Mouse (Mus musculus) intestine, embryonic 14.5 days (tissue): Measurements from ENCODE around the gene S100a5. TPM values are rescaled to one million over a fixed set of nuclear protein-coding genes. Genes with fewer than 3 reads are reported as not detected.

ENCODE experiments used
- ATAC-seq: fragments of 200-750 bp; cut with Nextera tagmentation; replicated peaks from 2 replicates; pipeline ENCODE4 v1.8.0; 2017; ENCODE audit warnings: low read depth, moderate number of reproducible peaks, moderate TSS enrichment, moderate library complexity; ENCODE audit not compliant: low FRiP score, low TSS enrichment
- DNase-seq: peaks from one replicate; pipeline ENCODE4 v3.0.0-alpha.2; 2018; ENCODE audit warnings: low spot score
- H3K27ac ChIP-seq: fragments of 300-500 bp; sonication (generic); 2 replicates; pipeline ENCODE4 v1.5.1; 2014; ENCODE audit warnings: low read depth, mild to moderate bottlenecking, control low read depth
- H3K27me3 ChIP-seq: fragments of 300-500 bp; sonication (generic); replicated peaks from 2 replicates; pipeline ENCODE4 v1.6.1; 2014; ENCODE audit warnings: low read length, control low read depth; ENCODE audit not compliant: control insufficient read depth, insufficient read depth
- H3K36me3 ChIP-seq: fragments of 300-500 bp; sonication (generic); 2 replicates; pipeline ENCODE4 v1.6.1; 2014; ENCODE audit warnings: low read length, control low read depth; ENCODE audit not compliant: control insufficient read depth, insufficient read depth
- H3K4me1 ChIP-seq: fragments of 300-500 bp; sonication (generic); replicated peaks from 2 replicates; pipeline ENCODE4 v1.6.1; 2014; ENCODE audit warnings: low read length, control low read depth, mixed read lengths; ENCODE audit not compliant: control insufficient read depth, insufficient read depth
- H3K4me2 ChIP-seq: fragments of 300-500 bp; sonication (generic); 2 replicates; pipeline ENCODE4 v1.6.1; 2014; ENCODE audit warnings: low read length
- H3K4me3 ChIP-seq: fragments of 300-500 bp; sonication (generic); 2 replicates; pipeline ENCODE4 v1.5.1; 2014; ENCODE audit warnings: low read depth, low read length, control low read depth, mixed read lengths
- H3K9ac ChIP-seq: fragments of 300-500 bp; sonication (generic); 2 replicates; pipeline ENCODE4 v1.6.1; 2014; ENCODE audit warnings: mild to moderate bottlenecking, low read length
- H3K9me3 ChIP-seq: fragments of 300-500 bp; sonication (generic); 2 replicates; pipeline ENCODE4 v1.6.1; 2016; ENCODE audit warnings: low read length, control low read depth; ENCODE audit not compliant: control insufficient read depth
- WGBS: fragments of 180-500 bp; shearing (Covaris S2); extraction: QIAGEN DNeasy Blood & Tissue Kit; methylation state at CpG from one replicate; pipeline ENCODE4 v1.1.7; 2014; 5-methylcytosine and 5-hydroxymethylcytosine counted together
- polyA plus RNA-seq: library from polyadenylated mRNA; unstranded; fragments of >200 nt; fragmentation: Nextera tagmentation; extraction: Ambion mirVana; gene quantifications from 2 replicates; pipeline ENCODE4 v1.2.1, GENCODE M21; 2014

S100a5 gene
- polyA plus RNA-seq, 1 experiment from 2014 or later: 8.6 TPM

- WGBS: 66% methylated on average over 7 of the region's 7 CpGs
- no peaks in the 10 kb centered on the region for H3K27me3 ChIP-seq
- no peak overlapping the region for H3K9ac ChIP-seq
- H3K36me3 ChIP-seq: no peaks in the 10 kb centered on the region
- no peaks in the 10 kb centered on the region for H3K9me3 ChIP-seq
- H3K4me3 ChIP-seq: peak overlapping the region; percentile 30
- DNase-seq: no peak
- peaks cover 7% of the 10 kb centered on the region for H3K4me1 ChIP-seq
- peak overlapping the region; percentile 17; the same call in 1 of the 2 replicates for H3K27ac ChIP-seq
- peak overlapping the region; percentile 72 for H3K4me2 ChIP-seq
- ATAC-seq: no peak
Measured at GRCm38 (mm10) chr3:90613461-90614147, 5.3 kb downstream of the S100a5 start.

- 85% methylated on average over 6 of the region's 6 CpGs for WGBS
- ATAC-seq (no peak), DNase-seq (no peak)
- Histone ChIP-seq H3K36me3 (no peaks in the 10 kb centered on the region), H3K27ac (peak overlapping the region; percentile 48), H3K9me3 (no peaks in the 10 kb centered on the region), H3K27me3 (no peaks in the 10 kb centered on the region), H3K4me2 (peak overlapping the region; percentile 3; the same call in 1 of the 2 replicates), H3K4me3 (no peak overlapping the region), H3K9ac (no peak overlapping the region), H3K4me1 (peaks cover 7% of the 10 kb centered on the region)
Measured at GRCm38 (mm10) chr3:90614148-90614530, 5.8 kb downstream of the S100a5 start.

- 64% methylated on average over 11 of the region's 11 CpGs for WGBS
- Histone ChIP-seq H3K4me1 (peaks cover 7% of the 10 kb centered on the region), H3K4me2 (peak overlapping the region; percentile 26; the same call in 1 of the 2 replicates), H3K36me3 (no peaks in the 10 kb centered on the region), H3K9ac (no peak overlapping the region), H3K9me3 (no peaks in the 10 kb centered on the region), H3K4me3 (no peak overlapping the region), H3K27ac (peak overlapping the region; percentile 48), H3K27me3 (no peaks in the 10 kb centered on the region)
- DNase-seq (peak; percentile 61), ATAC-seq (peak; percentile 61)
Measured at GRCm38 (mm10) chr3:90614611-90615251, 6.4 kb downstream of the S100a5 start.

DNA sequence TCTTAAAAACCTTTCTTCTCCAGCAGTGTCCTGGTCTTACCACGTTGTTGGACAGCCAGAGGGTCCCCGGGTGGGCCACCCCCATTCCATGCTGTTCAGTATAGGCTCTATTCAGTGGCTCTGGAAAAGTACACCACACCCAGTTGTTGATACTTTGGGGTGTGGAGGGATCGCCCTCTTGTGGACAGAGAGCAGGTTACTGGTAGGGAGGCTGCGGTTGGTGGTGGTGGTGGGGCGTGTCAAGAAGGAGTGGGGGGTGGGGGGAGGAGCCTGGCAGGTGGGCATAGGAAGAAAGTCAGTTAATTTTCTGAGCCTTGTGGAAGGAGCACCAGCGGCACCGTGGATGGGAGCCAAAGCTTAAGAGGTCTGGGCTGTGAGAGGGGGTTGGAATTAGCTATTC, 7.1 kb downstream of the S100a5 start:
- Histone ChIP-seq H3K4me1 (peaks cover 7% of the 10 kb centered on the region), H3K36me3 (no peaks in the 10 kb centered on the region), H3K4me3 (no peak overlapping the region), H3K27me3 (no peaks in the 10 kb centered on the region), H3K9me3 (no peaks in the 10 kb centered on the region), H3K27ac (no peak overlapping the region), H3K4me2 (peak overlapping the region; percentile 26), H3K9ac (no peak overlapping the region)
- DNase-seq (peak; percentile 82), ATAC-seq (peak; percentile 70)
- 14% methylated on average over 7 of the region's 7 CpGs for WGBS

DNA sequence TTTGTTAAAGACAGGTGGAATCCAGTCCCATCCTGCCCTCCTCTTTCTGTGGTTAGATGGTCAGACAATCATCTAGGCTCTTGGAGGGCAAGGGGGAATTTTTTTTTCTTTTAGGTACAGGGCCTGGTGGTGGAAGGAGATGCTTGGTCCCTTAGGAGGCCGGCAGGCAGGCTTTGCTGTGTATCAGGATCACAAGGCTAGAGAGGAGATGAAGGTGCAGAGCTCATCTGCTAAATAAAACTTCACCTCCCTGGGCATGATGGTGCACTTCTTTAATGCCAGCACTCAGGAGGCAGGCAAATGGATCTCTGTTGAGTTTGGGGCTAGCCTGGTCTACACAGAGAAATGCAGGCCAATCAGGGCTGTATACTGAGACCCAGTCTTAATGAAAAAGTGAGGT, 7.6 kb downstream of the S100a5 start:
- Histone ChIP-seq H3K27ac (no peak overlapping the region), H3K27me3 (no peaks in the 10 kb centered on the region), H3K36me3 (no peaks in the 10 kb centered on the region), H3K4me1 (peaks cover 7% of the 10 kb centered on the region), H3K4me2 (peak overlapping the region; percentile 26; the same call in 1 of the 2 replicates), H3K9me3 (no peaks in the 10 kb centered on the region), H3K4me3 (no peak overlapping the region), H3K9ac (no peak overlapping the region)
- DNase-seq: no peak
- WGBS: 82% methylated on average over 1 of the region's 1 CpGs
- no peak for ATAC-seq

GRCm38 (mm10) chr3:90617586-90617985, 9.3 kb downstream of the S100a5 start:
- ATAC-seq: no peak
- WGBS: 16% methylated on average over 1 of the region's 1 CpGs

DNA sequence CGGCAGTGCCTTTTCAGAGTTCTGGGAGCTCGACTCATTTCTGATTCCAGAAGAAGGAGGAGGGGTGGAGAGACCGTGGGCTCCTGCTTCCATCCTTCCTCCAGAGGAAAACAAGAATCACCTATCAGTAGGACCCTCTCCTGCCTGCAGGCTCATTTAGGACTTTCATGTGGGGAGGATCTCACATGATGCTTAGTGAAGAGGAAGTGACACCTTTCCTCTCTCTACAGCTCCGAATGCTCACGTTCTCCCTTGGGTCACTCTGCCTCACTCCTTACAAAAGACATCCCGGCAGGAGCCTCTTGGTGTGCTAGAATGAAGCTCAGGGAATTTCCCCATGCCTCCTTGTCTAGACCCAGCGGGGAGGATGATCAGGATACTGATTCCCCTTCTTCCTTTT, 13.2 kb downstream of the S100a5 start:
- WGBS: 47% methylated on average over 7 of the region's 7 CpGs
- H3K4me3 ChIP-seq: no peak overlapping the region
- no peak for DNase-seq
- no peak overlapping the region for H3K4me2 ChIP-seq
- no peak overlapping the region for H3K27ac ChIP-seq
- peaks cover 12% of the 10 kb centered on the region for H3K4me1 ChIP-seq
- H3K27me3 ChIP-seq: no peaks in the 10 kb centered on the region
- H3K9me3 ChIP-seq: no peaks in the 10 kb centered on the region
- H3K9ac ChIP-seq: no peak overlapping the region
- H3K36me3 ChIP-seq: no peaks in the 10 kb centered on the region
- no peak for ATAC-seq

More at GRCm38 (mm10) chr3:90617586-90617985, 9.3 kb downstream of the S100a5 start:
- Histone ChIP-seq H3K9me3 (no peaks in the 10 kb centered on the region), H3K9ac (no peak overlapping the region), H3K36me3 (no peaks in the 10 kb centered on the region), H3K27me3 (no peaks in the 10 kb centered on the region), H3K4me2 (no peak overlapping the region), H3K4me1 (peaks cover 7% of the 10 kb centered on the region), H3K27ac (no peak overlapping the region), H3K4me3 (no peak overlapping the region)
- no peak for DNase-seq

GRCm38 (mm10) chr3:90623435-90624071, 15.2 kb downstream of the S100a5 start:
- Histone ChIP-seq H3K9ac (no peak overlapping the region), H3K4me2 (no peak overlapping the region), H3K9me3 (no peaks in the 10 kb centered on the region), H3K36me3 (no peaks in the 10 kb centered on the region), H3K27me3 (no peaks in the 10 kb centered on the region), H3K27ac (peak overlapping the region; percentile 39; the same call in 1 of the 2 replicates), H3K4me1 (peaks cover 12% of the 10 kb centered on the region), H3K4me3 (no peak overlapping the region)
- WGBS: 14% methylated on average over 2 of the region's 2 CpGs
- peak; percentile 86 for DNase-seq
- ATAC-seq: no peak
